Mouse (Mus musculus) right cerebral cortex, postnatal 14 days (tissue): ENCODE measurements around the gene Prickle2.

ENCODE experiments used
- DNase-seq: peaks from one replicate; pipeline ENCODE4 v3.0.0; 2022

Prickle2 gene

DNA sequence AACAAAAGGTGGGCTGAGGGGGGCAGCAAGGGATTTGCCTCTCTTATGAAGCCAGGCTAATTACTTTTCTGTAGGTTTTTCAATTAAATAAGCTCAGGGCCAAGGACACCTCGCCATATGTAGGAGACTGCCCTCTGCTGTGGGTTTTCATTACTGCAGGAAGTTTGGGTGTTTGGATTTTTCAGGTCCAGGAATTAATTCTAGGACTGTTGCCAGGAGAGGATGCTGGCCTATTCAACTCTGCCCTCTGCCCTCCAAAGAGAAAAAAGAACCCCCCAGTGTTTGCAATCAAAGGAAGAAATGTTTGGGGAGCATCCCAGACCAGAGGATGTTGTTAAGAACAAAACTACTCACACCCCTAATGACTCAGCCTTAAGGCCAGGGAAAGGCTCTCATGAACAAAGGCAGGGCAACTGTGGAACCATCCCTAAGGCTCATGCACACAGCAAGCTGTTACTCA lies 40.4 kb downstream of the Prickle2 start:
- DNase-seq: peak; percentile 76

DNA sequence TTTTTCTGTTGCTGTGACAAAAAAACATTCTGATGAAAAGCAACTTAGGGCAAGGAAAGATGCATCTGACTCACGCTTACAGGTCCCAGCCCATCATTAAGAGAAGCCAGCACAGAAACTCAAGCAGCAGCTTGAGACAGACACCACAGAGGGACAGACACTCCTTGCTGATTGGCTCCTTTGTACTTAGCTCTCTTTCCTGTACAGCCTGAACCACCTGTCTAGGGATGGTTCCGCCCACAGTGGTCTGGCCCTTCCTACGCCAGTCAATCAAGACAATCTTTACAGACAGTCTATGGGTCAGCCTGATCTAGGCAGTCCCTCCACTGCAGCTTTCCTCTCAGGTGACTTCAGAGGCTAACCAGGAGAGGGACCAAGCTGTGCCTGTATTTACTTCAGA lies 42.1 kb downstream of the Prickle2 start:
- DNase-seq: no peak

- no peak for DNase-seq
Measured at GRCm38 (mm10) chr6:92663433-92663832, 42.5 kb downstream of the Prickle2 start.

GRCm38 (mm10) chr6:92649063-92649462 lies 56.9 kb downstream of the Prickle2 start:
- no peak for DNase-seq

- no peak for DNase-seq
Measured at GRCm38 (mm10) chr6:92648571-92648970, 57.4 kb downstream of the Prickle2 start.

GRCm38 (mm10) chr6:92642929-92643328 lies 63.0 kb downstream of the Prickle2 start:
- no peak for DNase-seq

- no peak for DNase-seq
Measured at GRCm38 (mm10) chr6:92641956-92642355, 64.0 kb downstream of the Prickle2 start.

DNA sequence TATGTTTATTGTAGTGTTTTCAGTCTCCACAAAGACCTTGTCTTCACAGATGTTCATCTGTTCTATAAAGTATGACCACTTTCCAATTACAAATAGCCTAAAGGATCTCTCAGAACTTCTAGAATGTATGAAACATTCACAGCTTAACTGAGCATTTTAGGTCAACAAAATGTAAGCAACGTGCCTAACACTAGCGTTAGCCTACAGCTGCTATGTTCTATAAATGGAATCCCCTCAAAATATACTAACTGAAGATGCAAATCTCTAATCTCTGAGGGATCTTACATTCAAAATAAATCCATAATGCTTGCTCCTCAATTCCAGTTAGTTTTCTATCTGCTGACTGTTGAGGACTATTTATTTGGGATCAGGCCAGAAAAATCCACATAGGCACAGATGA lies 65.1 kb downstream of the Prickle2 start:
- no peak for DNase-seq

DNA sequence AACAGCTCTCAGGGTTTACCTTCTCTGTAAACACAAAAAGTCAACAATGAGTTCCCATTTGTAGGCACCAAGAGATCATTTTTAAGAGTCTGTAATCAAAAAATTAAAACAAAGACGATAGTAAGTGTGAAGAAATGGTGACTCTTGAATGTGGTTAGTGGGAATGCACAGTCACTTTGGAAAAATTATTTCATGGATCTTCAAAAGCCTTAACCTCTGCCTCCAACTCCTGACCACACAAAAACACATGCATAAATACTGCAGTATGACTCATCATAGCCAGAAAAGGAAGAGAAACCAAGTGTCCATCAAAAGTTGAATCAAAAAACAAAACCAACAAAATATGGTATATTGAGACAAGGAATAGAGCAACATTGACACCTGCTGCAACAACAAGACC lies 69.5 kb downstream of the Prickle2 start:
- no peak for DNase-seq

DNA sequence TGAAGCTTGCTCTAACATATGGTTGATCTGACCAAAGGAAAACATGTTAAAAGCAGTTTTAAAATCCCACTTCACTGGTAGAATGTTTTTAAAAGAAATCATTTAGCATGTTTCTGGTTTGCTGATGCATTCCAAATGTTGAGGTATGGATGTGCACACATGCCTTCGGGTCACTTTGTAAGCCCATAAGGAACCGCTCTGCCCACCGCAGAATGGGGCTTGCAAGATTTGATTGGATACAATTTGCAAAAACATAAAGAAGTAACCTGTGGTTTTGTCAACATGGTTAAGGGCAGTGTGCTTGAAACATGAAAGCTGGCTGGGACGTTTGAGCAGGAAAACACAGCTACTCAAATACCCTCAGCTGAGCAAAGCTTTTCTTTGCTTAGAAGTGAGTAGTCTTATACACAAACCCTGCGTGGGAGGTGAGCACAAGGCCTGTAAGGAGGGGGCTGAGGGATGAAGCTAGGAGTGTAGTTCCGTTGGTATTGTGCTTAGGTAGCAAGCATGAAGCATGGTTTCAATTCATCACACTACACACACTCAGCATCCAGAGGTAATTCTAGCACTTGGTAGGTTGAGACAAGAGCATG lies 71.0 kb downstream of the Prickle2 start:
- DNase-seq: no peak

DNA sequence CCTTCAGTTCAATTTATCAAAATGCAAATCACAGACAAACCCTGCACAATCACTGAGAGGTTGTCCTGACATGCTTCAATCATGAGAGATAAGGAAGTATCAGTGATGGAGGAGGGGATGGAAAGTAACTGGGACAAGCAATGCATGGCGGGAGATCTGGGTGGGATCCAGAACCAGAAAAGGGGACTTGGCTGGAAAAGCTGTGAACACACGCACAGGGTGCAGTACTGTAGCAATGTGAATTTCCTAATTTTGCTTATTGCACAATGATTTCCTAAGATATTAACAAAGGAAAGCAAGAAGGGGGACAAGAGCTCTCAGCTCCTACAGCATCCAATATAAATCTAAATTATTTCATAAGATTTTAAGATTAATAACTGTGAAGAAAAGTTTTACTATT lies 75.0 kb downstream of the Prickle2 start:
- no peak for DNase-seq

GRCm38 (mm10) chr6:92627711-92628110 lies 78.2 kb downstream of the Prickle2 start:
- DNase-seq: no peak

GRCm38 (mm10) chr6:92627048-92627617 lies 78.8 kb downstream of the Prickle2 start:
- no peak for DNase-seq

GRCm38 (mm10) chr6:92625923-92626322 lies 80.0 kb downstream of the Prickle2 start:
- DNase-seq: no peak

- no peak for DNase-seq
Measured at GRCm38 (mm10) chr6:92624306-92624705, 81.6 kb downstream of the Prickle2 start.

GRCm38 (mm10) chr6:92617183-92617582 lies 88.8 kb downstream of the Prickle2 start:
- DNase-seq: no peak

DNA sequence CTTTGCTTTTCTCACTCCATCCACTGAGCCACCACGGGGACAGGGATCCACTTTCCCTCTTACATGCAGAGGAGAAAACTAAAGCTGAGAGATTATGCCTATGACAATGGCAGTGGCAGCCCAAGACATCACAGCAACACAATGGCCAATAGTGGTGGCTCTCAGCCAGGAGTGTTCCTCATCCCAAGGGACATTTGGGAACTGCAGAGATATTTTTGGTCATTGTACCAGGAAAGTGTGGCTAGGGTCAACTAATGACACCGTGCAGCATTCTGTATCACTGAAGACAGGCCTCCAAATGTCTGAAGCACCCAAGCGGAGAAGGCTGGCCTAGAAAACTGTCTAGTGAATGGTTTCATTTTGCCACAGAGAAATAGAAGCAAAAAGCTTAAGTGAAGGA lies 91.2 kb downstream of the Prickle2 start:
- no peak for DNase-seq

DNA sequence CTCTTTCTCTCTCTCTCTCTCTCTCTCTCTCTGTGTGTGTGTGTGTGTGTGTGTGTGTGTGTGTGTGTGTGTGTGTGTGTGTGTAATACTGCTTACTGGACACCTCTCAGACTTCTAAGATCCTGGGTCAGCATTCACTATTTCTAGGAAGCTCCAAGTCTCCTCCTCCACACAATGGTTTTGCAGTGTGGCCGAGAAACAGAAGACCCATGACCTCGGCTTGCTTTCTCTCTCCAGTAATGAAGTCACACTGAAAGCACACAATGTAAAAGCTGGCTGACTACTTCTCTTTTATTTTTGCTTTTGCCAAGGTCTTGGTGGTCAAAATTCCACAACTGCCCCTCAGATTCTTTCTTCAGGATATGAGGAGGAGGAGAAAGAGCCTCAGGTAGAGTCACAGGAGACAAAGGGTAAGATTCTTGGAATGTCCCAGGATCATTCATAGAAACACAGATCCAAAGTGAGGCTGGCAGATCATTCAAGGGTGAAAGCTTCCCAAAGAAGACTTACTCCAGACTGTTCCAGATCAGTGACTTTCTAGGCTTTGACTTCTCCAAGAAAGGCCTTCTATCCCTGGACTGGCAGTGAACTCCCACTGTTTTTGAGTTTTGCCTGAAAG lies 93.7 kb downstream of the Prickle2 start:
- DNase-seq: no peak

DNA sequence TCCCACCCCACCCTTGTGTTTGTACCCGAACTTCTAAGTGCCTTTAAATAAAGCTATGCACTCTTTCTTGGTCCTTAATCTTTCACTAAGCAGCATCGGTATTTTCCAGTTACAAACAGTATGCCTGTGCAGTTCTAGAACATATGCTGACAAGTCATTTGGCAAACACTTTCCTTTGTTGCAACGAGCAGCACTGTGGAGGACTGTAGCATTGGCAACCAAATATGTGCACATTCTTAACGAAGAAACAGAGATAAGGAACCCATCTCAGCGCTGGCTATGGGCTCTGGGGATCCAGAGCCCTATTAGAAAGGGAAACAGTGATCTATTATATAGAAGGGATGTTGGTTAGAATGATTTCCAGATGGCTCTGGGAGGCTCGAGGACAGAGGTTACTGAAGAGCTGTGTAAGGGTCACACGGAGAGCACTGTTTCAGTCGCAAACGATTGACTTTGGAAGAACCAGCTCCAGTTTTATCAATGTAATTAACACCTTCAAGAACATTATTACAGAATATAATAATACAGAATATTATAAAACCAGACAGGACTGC lies 96.2 kb downstream of the Prickle2 start:
- DNase-seq: no peak

DNA sequence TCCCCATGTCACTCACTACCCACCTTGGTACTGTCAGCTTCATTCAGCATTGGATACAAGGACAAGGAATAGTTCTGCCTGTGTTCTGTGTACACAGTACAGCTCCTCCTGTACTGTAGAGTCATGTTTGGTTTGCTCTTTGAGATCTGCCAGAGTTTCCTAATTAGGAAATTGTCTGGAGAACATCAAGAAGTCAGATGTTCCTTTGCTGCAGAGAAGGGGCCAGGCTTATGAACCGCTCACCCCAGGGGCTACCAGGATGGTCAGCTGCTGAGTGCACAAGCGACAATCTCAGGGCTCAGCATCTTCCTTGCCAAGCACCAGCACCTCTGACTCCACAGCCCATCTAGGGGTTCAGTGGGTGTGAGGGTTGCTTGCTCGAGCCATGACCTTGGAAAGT lies 96.9 kb downstream of the Prickle2 start:
- no peak for DNase-seq

- DNase-seq: no peak
Measured at GRCm38 (mm10) chr6:92605156-92605555, 100.8 kb downstream of the Prickle2 start.

DNA sequence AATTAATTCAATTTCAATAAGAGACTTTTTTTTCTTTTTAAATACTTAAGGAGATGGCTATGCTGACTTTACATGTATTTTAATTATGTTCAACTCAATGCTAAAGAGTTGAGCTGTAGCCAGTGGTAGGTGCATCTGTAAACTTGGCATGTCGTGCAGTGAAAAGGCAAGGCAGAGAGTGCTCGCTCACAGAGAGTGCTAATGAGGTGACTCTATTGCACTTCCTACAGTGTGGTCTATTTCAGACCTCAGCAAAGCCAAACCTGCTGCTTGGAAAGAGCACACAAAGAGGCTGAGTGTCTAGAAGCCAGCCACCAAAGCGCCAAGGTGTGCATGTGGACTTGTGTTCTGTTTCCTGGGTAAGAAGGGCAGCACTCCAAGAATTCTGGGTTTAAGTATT lies 109.6 kb downstream of the Prickle2 start:
- no peak for DNase-seq

GRCm38 (mm10) chr6:92589381-92590065 lies 116.4 kb downstream of the Prickle2 start:
- DNase-seq: no peak

- DNase-seq: no peak
Measured at GRCm38 (mm10) chr6:92584026-92584425, 121.9 kb downstream of the Prickle2 start.
